Comparison of ENCODE assay signal across 8 mouse cellular contexts in the genomic region with DNA sequence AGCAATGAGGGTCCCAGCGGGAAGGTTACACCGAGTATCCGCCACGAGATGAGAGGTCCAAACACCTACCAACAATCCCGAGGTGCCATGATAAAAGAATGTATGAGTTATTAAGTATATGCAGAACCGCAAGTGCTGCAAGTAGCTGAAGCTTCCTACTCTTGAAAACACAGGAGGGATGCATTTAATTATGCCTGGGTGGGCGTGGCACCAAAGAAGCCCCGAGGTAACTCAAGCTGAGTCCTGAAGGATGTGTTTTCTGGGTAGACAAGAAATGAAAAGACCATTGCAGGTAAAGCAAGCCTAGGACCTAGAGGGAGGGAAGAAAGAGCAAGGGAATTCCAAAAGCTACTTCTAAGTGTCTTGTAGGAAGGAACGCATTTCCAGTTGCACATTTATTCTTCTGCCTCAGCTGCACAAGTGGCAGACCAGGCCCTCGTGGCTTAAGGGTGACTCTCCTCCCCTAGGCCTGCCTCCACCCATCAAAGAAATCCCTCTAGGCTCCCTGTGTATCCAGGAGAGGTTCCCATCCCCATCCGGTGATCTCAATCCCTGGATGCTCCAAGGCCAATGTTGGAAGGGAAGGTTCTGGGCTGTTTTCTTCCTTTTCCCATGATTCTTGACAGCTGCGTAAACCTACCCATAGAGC.
DNase-seq lines count a peak whose midpoint lies in the region; ATAC-seq and TF ChIP-seq lines count a peak whose summit lies in the region.

No protein-coding gene starts in this region.

- H3K9me3 ChIP-seq in heart, postnatal 0 days (replicated peaks; ENCODE audit: control insufficient read depth, low read length) = no peaks in the 10 kb centered on the region
- no peaks in the 10 kb centered on the region for H3K9me3 ChIP-seq in hindbrain, embryonic 14.5 days (ENCODE audit: control insufficient read depth, low read length)
- no peaks in the 10 kb centered on the region for H3K9me3 ChIP-seq in midbrain, embryonic 16.5 days (replicated peaks; ENCODE audit: control insufficient read depth, low read length, poor library complexity, severe bottlenecking)

- no peaks in the 10 kb centered on the region for H3K27me3 ChIP-seq in heart, postnatal 0 days (ENCODE audit: control insufficient read depth, insufficient read depth, low read length)
- no peaks in the 10 kb centered on the region for H3K27me3 ChIP-seq in hindbrain, embryonic 14.5 days (ENCODE audit: control insufficient read depth, insufficient read depth, low read length)
- H3K27me3 ChIP-seq in midbrain, embryonic 16.5 days (ENCODE audit: control insufficient read depth, insufficient read depth, low read depth, low read length) = no peaks in the 10 kb centered on the region

- TF ChIP-seq CTCF in heart, postnatal 0 days (IDR thresholded peaks at IDR 0.05; ENCODE audit: low read depth) = no peak

- H3K36me3 ChIP-seq in heart, postnatal 0 days (replicated peaks; ENCODE audit: control insufficient read depth, insufficient read depth, low read length) = no peaks in the 10 kb centered on the region
- no peaks in the 10 kb centered on the region for H3K36me3 ChIP-seq in hindbrain, embryonic 14.5 days (replicated peaks; ENCODE audit: control insufficient read depth, insufficient read depth)
- no peaks in the 10 kb centered on the region for H3K36me3 ChIP-seq in midbrain, embryonic 16.5 days (ENCODE audit: control insufficient read depth, insufficient read depth, low read length)

- no peak for DNase-seq in heart, postnatal 0 days (ENCODE audit: low spot score)
- DNase-seq in heart, postnatal 25 days (ENCODE audit: low spot score) = no peak
- peak; percentile 42 for DNase-seq in brain, adult 2 months (ENCODE audit: low read depth, low spot score)
- DNase-seq in hindbrain, embryonic 14.5 days (ENCODE audit: low spot score) = peak; percentile 33
- no peak for DNase-seq in frontal cortex, postnatal 25 days (ENCODE audit: low spot score in 2 of 2)

- intact Hi-C loops in heart, postnatal 25 days (cut with DNase I) = no loop called here

- 28% methylated on average over 12 of the region's 12 CpGs for WGBS in heart, postnatal 0 days
- 28% methylated on average over 12 of the region's 12 CpGs for whole genome bisulfite sequencing in hindbrain, embryonic 14.5 days
- WGBS in midbrain, embryonic 16.5 days = 30% methylated on average over 12 of the region's 12 CpGs

- no peak for ATAC-seq in heart, postnatal 0 days (ENCODE audit: insufficient read depth, low read depth)
- no peak for ATAC-seq in hindbrain, embryonic 14.5 days (ENCODE audit: low FRiP score)
- no peak for ATAC-seq in midbrain, embryonic 16.5 days
- ATAC-seq in frontal cortex, adult (ENCODE audit: low TSS enrichment) = no peak
- no peak for ATAC-seq in megakaryocyte-erythroid progenitor cell, adult 5-6 weeks (replicated peaks; ENCODE audit: low FRiP score, low TSS enrichment, poor library complexity, severe bottlenecking)

- peak overlapping the region; percentile 74 for H3K4me2 ChIP-seq in heart, postnatal 0 days (ENCODE audit: low read depth, low read length)
- peak overlapping the region; percentile 62 for H3K4me2 ChIP-seq in hindbrain, embryonic 14.5 days (replicated peaks)
- peak overlapping the region; percentile 79 for H3K4me2 ChIP-seq in midbrain, embryonic 16.5 days (ENCODE audit: low read length)

- H3K9ac ChIP-seq in heart, postnatal 0 days (replicated peaks; ENCODE audit: low read depth, low read length) = peak overlapping the region; percentile 68
- peak overlapping the region; percentile 85 for H3K9ac ChIP-seq in hindbrain, embryonic 14.5 days
- H3K9ac ChIP-seq in midbrain, embryonic 16.5 days (ENCODE audit: low read depth, low read length) = peak overlapping the region; percentile 78

- peaks cover 6% of the 10 kb centered on the region for H3K4me1 ChIP-seq in heart, postnatal 0 days (ENCODE audit: control insufficient read depth, insufficient read depth)
- peaks cover 24% of the 10 kb centered on the region for H3K4me1 ChIP-seq in hindbrain, embryonic 14.5 days (replicated peaks; ENCODE audit: control insufficient read depth, insufficient read depth, low read length)
- H3K4me1 ChIP-seq in midbrain, embryonic 16.5 days (ENCODE audit: control insufficient read depth, insufficient read depth, low read length) = peaks cover 15% of the 10 kb centered on the region

- H3K4me3 ChIP-seq in heart, postnatal 0 days (ENCODE audit: low read depth, low read length) = peak overlapping the region; percentile 75
- peak overlapping the region; percentile 57 for H3K4me3 ChIP-seq in hindbrain, embryonic 14.5 days (replicated peaks; ENCODE audit: low read length)
- peak overlapping the region; percentile 55 for H3K4me3 ChIP-seq in midbrain, embryonic 16.5 days (ENCODE audit: low read depth, low read length)

- H3K27ac ChIP-seq in heart, postnatal 0 days (ENCODE audit: low read depth) = peak overlapping the region; percentile 96
- peak overlapping the region; percentile 93 for H3K27ac ChIP-seq in hindbrain, embryonic 14.5 days
- H3K27ac ChIP-seq in midbrain, embryonic 16.5 days (ENCODE audit: low read length) = peak overlapping the region; percentile 92

- no peak for TF ChIP-seq EP300 in heart, postnatal 0 days (IDR thresholded peaks at IDR 0.05; ENCODE audit: low read depth)

Comparison
In these comparisons a context has a peak if more than half of its experiments do, and no peak if none do; other contexts are left out.
1. DNase-seq: peak in brain, adult 2 months (single experiment) and hindbrain, embryonic 14.5 days (single experiment); none in heart, postnatal 0 days (single experiment), heart, postnatal 25 days (single experiment) and frontal cortex, postnatal 25 days (0 of 2).
2. Peak in every context shown above with its lines, with median percentiles within 50 percentile points of each other: H3K27ac ChIP-seq, H3K4me2 ChIP-seq, H3K4me3 ChIP-seq and H3K9ac ChIP-seq.